Mouse (Mus musculus): ENCODE measurements around the gene Asb13. TPM values are rescaled to one million over a fixed set of nuclear protein-coding genes. Genes with fewer than 3 reads are reported as not detected.

The Asb13 gene
- polyA plus RNA-seq, 1 experiment from 2014 or later: 4.4 TPM

DNA sequence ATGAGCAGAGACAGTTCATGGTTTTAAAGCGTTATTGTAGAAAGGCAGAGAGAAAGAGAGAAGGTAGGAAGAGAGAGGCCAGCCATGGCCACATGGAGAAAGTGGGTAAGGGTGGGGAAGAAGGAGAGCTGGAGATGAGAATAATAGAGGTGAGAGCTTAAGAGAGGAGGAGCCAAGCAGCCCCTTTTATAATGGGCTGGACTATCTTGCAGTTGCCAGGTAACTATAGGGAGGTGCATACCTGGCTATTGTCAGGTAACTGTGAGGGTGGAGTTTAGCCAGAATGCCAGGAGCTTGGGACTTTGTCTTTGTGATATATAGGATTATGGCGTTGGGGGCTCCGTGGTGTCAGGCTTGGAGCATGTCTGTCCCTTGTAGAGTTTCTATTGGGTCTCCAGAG, 6.7 kb upstream of the Asb13 start:
- H3K27ac ChIP-seq (replicated peaks in 1 of 2; ENCODE audit: control insufficient read depth in 1 of 2, insufficient read depth in 1 of 2, low read depth in 2 of 2, low read length in 2 of 2): no peak overlapping the region
- no peak overlapping the region for H3K9ac ChIP-seq (ENCODE audit: low read length)
- no peak for ATAC-seq (ENCODE audit: insufficient number of reproducible peaks, insufficient read depth, low FRiP score, low read depth)
- no peaks in the 10 kb centered on the region for H3K9me3 ChIP-seq (ENCODE audit: control insufficient read depth, low read length)
- H3K27me3 ChIP-seq (ENCODE audit: control insufficient read depth, insufficient read depth, low read length): no peaks in the 10 kb centered on the region
- no peaks in the 10 kb centered on the region for H3K4me1 ChIP-seq (ENCODE audit: control insufficient read depth in 2 of 2, insufficient read depth in 2 of 2, low read length in 2 of 2)
- no peaks in the 10 kb centered on the region for H3K36me3 ChIP-seq (ENCODE audit: control insufficient read depth, insufficient read depth, low read length)
- WGBS: 72% methylated on average over 3 of the region's 3 CpGs
- no peak overlapping the region for H3K4me2 ChIP-seq (ENCODE audit: low read length)
- H3K4me3 ChIP-seq (ENCODE audit: control insufficient read depth in 1 of 2, insufficient read depth in 1 of 2, low read depth in 1 of 2, low read length in 2 of 2): no peak overlapping the region

GRCm38 (mm10) chr13:3628102-3628501, 5.7 kb upstream of the Asb13 start:
- H3K4me3 ChIP-seq (ENCODE audit: control insufficient read depth in 1 of 2, insufficient read depth in 1 of 2, low read depth in 1 of 2, low read length in 2 of 2): no peak overlapping the region
- no peak overlapping the region for H3K9ac ChIP-seq (ENCODE audit: low read length)
- WGBS: 18% methylated on average over 3 of the region's 3 CpGs
- ATAC-seq (ENCODE audit: insufficient number of reproducible peaks, insufficient read depth, low FRiP score, low read depth): no peak
- no peaks in the 10 kb centered on the region for H3K36me3 ChIP-seq (ENCODE audit: control insufficient read depth, insufficient read depth, low read length)
- H3K27me3 ChIP-seq (ENCODE audit: control insufficient read depth, insufficient read depth, low read length): 0 out of 2 replicates have a peak, but pooled peaks cover 3% of the 10 kb centered on the region
- H3K27ac ChIP-seq (replicated peaks in 1 of 2; ENCODE audit: control insufficient read depth in 1 of 2, insufficient read depth in 1 of 2, low read depth in 2 of 2, low read length in 2 of 2): no peak overlapping the region
- no peaks in the 10 kb centered on the region for H3K4me1 ChIP-seq (ENCODE audit: control insufficient read depth in 2 of 2, insufficient read depth in 2 of 2, low read length in 2 of 2)
- no peak overlapping the region for H3K4me2 ChIP-seq (ENCODE audit: low read length)
- no peaks in the 10 kb centered on the region for H3K9me3 ChIP-seq (ENCODE audit: control insufficient read depth, low read length)

GRCm38 (mm10) chr13:3632551-3632950, 1.3 kb upstream of the Asb13 start:
- H3K9me3 ChIP-seq (ENCODE audit: control insufficient read depth, low read length): no peaks in the 10 kb centered on the region
- H3K27me3 ChIP-seq (ENCODE audit: control insufficient read depth, insufficient read depth, low read length): 0 out of 2 replicates have a peak, but pooled peaks cover 4% of the 10 kb centered on the region
- no peak overlapping the region for H3K27ac ChIP-seq (replicated peaks in 1 of 2; ENCODE audit: control insufficient read depth in 1 of 2, insufficient read depth in 1 of 2, low read depth in 2 of 2, low read length in 2 of 2)
- H3K36me3 ChIP-seq (ENCODE audit: control insufficient read depth, insufficient read depth, low read length): no peaks in the 10 kb centered on the region
- no peak overlapping the region for H3K4me3 ChIP-seq (ENCODE audit: control insufficient read depth in 1 of 2, insufficient read depth in 1 of 2, low read depth in 1 of 2, low read length in 2 of 2)
- ATAC-seq (ENCODE audit: insufficient number of reproducible peaks, insufficient read depth, low FRiP score, low read depth): no peak
- WGBS: 84% methylated on average over 9 of the region's 9 CpGs
- H3K9ac ChIP-seq (ENCODE audit: low read length): no peak overlapping the region
- no peaks in the 10 kb centered on the region for H3K4me1 ChIP-seq (ENCODE audit: control insufficient read depth in 2 of 2, insufficient read depth in 2 of 2, low read length in 2 of 2)
- no peak overlapping the region for H3K4me2 ChIP-seq (ENCODE audit: low read length)

DNA sequence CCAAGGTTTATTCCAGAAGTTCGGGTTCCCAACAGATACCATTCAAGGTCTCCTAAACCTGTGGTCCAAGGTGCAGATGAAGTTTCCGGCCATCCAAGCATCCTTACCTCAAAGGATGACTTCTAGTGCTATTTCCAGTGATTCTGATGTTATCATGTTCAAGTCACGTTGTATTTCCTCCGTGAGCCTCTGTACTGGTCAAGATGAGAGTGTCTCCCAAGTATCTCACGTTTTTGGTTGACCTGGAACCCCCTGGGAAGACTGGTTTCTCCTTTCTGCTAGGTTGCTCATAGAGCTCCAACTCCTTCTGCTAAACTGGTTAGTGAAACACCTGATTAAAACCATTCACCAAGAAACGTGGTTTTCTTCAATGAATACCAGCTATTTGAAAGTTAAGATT, 701 bp upstream of the Asb13 start:
- no peak overlapping the region for H3K27ac ChIP-seq (replicated peaks in 1 of 2; ENCODE audit: control insufficient read depth in 1 of 2, insufficient read depth in 1 of 2, low read depth in 2 of 2, low read length in 2 of 2)
- H3K27me3 ChIP-seq (ENCODE audit: control insufficient read depth, insufficient read depth, low read length): 0 out of 2 replicates have a peak, but pooled peaks cover 4% of the 10 kb centered on the region
- H3K4me2 ChIP-seq (ENCODE audit: low read length): peak overlapping the region; percentile 88; the same call in 1 of the 2 replicates
- no peak overlapping the region for H3K9ac ChIP-seq (ENCODE audit: low read length)
- ATAC-seq (ENCODE audit: insufficient number of reproducible peaks, insufficient read depth, low FRiP score, low read depth): no peak
- 33% methylated on average over 6 of the region's 6 CpGs for WGBS
- H3K36me3 ChIP-seq (ENCODE audit: control insufficient read depth, insufficient read depth, low read length): no peaks in the 10 kb centered on the region
- no peaks in the 10 kb centered on the region for H3K9me3 ChIP-seq (ENCODE audit: control insufficient read depth, low read length)
- H3K4me1 ChIP-seq (ENCODE audit: control insufficient read depth in 2 of 2, insufficient read depth in 2 of 2, low read length in 2 of 2): no peaks in the 10 kb centered on the region
- no peak overlapping the region for H3K4me3 ChIP-seq (ENCODE audit: control insufficient read depth in 1 of 2, insufficient read depth in 1 of 2, low read depth in 1 of 2, low read length in 2 of 2)

GRCm38 (mm10) chr13:3635076-3635475, 1.2 kb downstream of the Asb13 start:
- H3K9me3 ChIP-seq (ENCODE audit: control insufficient read depth, low read length): no peaks in the 10 kb centered on the region
- WGBS: 79% methylated on average over 3 of the region's 3 CpGs
- H3K9ac ChIP-seq (ENCODE audit: low read length): no peak overlapping the region
- no peak overlapping the region for H3K27ac ChIP-seq (replicated peaks in 1 of 2; ENCODE audit: control insufficient read depth in 1 of 2, insufficient read depth in 1 of 2, low read depth in 2 of 2, low read length in 2 of 2)
- no peak overlapping the region for H3K4me3 ChIP-seq (ENCODE audit: control insufficient read depth in 1 of 2, insufficient read depth in 1 of 2, low read depth in 1 of 2, low read length in 2 of 2)
- no peak overlapping the region for H3K4me2 ChIP-seq (ENCODE audit: low read length)
- H3K36me3 ChIP-seq (ENCODE audit: control insufficient read depth, insufficient read depth, low read length): no peaks in the 10 kb centered on the region
- ATAC-seq (ENCODE audit: insufficient number of reproducible peaks, insufficient read depth, low FRiP score, low read depth): no peak
- no peaks in the 10 kb centered on the region for H3K4me1 ChIP-seq (ENCODE audit: control insufficient read depth in 2 of 2, insufficient read depth in 2 of 2, low read length in 2 of 2)
- 0 out of 2 replicates have a peak, but pooled peaks cover 4% of the 10 kb centered on the region for H3K27me3 ChIP-seq (ENCODE audit: control insufficient read depth, insufficient read depth, low read length)

GRCm38 (mm10) chr13:3636797-3637196, 3.0 kb downstream of the Asb13 start:
- no peaks in the 10 kb centered on the region for H3K36me3 ChIP-seq (ENCODE audit: control insufficient read depth, insufficient read depth, low read length)
- H3K4me1 ChIP-seq (ENCODE audit: control insufficient read depth in 2 of 2, insufficient read depth in 2 of 2, low read length in 2 of 2): no peaks in the 10 kb centered on the region
- H3K4me2 ChIP-seq (ENCODE audit: low read length): peak overlapping the region; percentile 29; the same call in 1 of the 2 replicates
- ATAC-seq (ENCODE audit: insufficient number of reproducible peaks, insufficient read depth, low FRiP score, low read depth): no peak
- no peak overlapping the region for H3K4me3 ChIP-seq (ENCODE audit: control insufficient read depth in 1 of 2, insufficient read depth in 1 of 2, low read depth in 1 of 2, low read length in 2 of 2)
- 0 out of 2 replicates have a peak, but pooled peaks cover 4% of the 10 kb centered on the region for H3K27me3 ChIP-seq (ENCODE audit: control insufficient read depth, insufficient read depth, low read length)
- WGBS: 57% methylated on average over 11 of the region's 11 CpGs
- H3K9ac ChIP-seq (ENCODE audit: low read length): no peak overlapping the region
- no peaks in the 10 kb centered on the region for H3K9me3 ChIP-seq (ENCODE audit: control insufficient read depth, low read length)
- no peak overlapping the region for H3K27ac ChIP-seq (replicated peaks in 1 of 2; ENCODE audit: control insufficient read depth in 1 of 2, insufficient read depth in 1 of 2, low read depth in 2 of 2, low read length in 2 of 2)

- ATAC-seq (ENCODE audit: insufficient number of reproducible peaks, insufficient read depth, low FRiP score, low read depth): no peak
- 65% methylated on average over 9 of the region's 9 CpGs for WGBS
- Histone ChIP-seq H3K36me3 (ENCODE audit: control insufficient read depth, insufficient read depth, low read length) (no peaks in the 10 kb centered on the region), H3K9ac (ENCODE audit: low read length) (no peak overlapping the region), H3K9me3 (ENCODE audit: control insufficient read depth, low read length) (no peaks in the 10 kb centered on the region), H3K4me1 (ENCODE audit: control insufficient read depth in 2 of 2, insufficient read depth in 2 of 2, low read length in 2 of 2) (no peaks in the 10 kb centered on the region), H3K27me3 (ENCODE audit: control insufficient read depth, insufficient read depth, low read length) (no peaks in the 10 kb centered on the region), H3K27ac (replicated peaks in 1 of 2; ENCODE audit: control insufficient read depth in 1 of 2, insufficient read depth in 1 of 2, low read depth in 2 of 2, low read length in 2 of 2) (no peak overlapping the region), H3K4me3 (ENCODE audit: control insufficient read depth in 1 of 2, insufficient read depth in 1 of 2, low read depth in 1 of 2, low read length in 2 of 2) (no peak overlapping the region), H3K4me2 (ENCODE audit: low read length) (no peak overlapping the region)
These were observed 8.2 kb downstream of the Asb13 start for GRCm38 (mm10) chr13:3642049-3642448.

DNA sequence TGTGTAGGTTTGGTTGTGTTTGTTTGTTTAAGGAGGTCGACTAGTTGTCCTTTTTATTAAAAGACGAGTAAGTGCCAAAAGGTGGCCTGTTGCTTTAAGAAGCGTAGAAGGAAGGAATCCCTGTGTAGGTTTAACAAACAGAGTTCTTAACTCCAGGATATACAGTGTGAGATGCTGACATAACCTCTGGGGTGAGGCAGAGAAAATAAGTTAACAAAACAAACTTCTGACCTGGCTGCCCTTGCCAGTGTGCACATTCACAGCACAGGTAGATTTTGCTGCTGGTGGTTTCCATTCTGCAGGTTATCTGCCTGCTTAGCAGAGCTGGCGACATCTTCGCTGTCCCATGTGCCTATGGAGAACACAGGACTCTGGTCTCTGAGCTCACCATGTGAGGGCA, 8.7 kb downstream of the Asb13 start:
- no peaks in the 10 kb centered on the region for H3K9me3 ChIP-seq (ENCODE audit: control insufficient read depth, low read length)
- H3K9ac ChIP-seq (ENCODE audit: low read length): no peak overlapping the region
- H3K36me3 ChIP-seq (ENCODE audit: control insufficient read depth, insufficient read depth, low read length): no peaks in the 10 kb centered on the region
- no peak for ATAC-seq (ENCODE audit: insufficient number of reproducible peaks, insufficient read depth, low FRiP score, low read depth)
- no peaks in the 10 kb centered on the region for H3K27me3 ChIP-seq (ENCODE audit: control insufficient read depth, insufficient read depth, low read length)
- H3K27ac ChIP-seq (replicated peaks in 1 of 2; ENCODE audit: control insufficient read depth in 1 of 2, insufficient read depth in 1 of 2, low read depth in 2 of 2, low read length in 2 of 2): no peak overlapping the region
- no peak overlapping the region for H3K4me2 ChIP-seq (ENCODE audit: low read length)
- WGBS: 77% methylated on average over 5 of the region's 5 CpGs
- H3K4me3 ChIP-seq (ENCODE audit: control insufficient read depth in 1 of 2, insufficient read depth in 1 of 2, low read depth in 1 of 2, low read length in 2 of 2): no peak overlapping the region
- H3K4me1 ChIP-seq (ENCODE audit: control insufficient read depth in 2 of 2, insufficient read depth in 2 of 2, low read length in 2 of 2): no peaks in the 10 kb centered on the region
